Mouse (Mus musculus): ENCODE measurements around the gene Ctns. TPM values are rescaled to one million over a fixed set of nuclear protein-coding genes. Genes with fewer than 3 reads are reported as not detected.

Ctns gene
- polyA plus RNA-seq, 1 experiment from 2014 or later, result 25.5 TPM

GRCm38 (mm10) chr11:73194444-73194843 is 4.4 kb downstream of the Ctns start:
- 78% methylated on average over 2 of the region's 2 CpGs for WGBS
- Histone ChIP-seq H3K4me3 (replicated peaks) (no peak overlapping the region), H3K4me2 (replicated peaks) (no peak overlapping the region), H3K9me3 (replicated peaks) (no peaks in the 10 kb centered on the region), H3K4me1 (peaks cover 10% of the 10 kb centered on the region), H3K27ac (replicated peaks) (no peak overlapping the region), H3K9ac (no peak overlapping the region), H3K27me3 (no peaks in the 10 kb centered on the region), H3K36me3 (peaks cover 39% of the 10 kb centered on the region)
- ATAC-seq (ENCODE audit: insufficient number of reproducible peaks, low FRiP score, low TSS enrichment, low read depth), result no peak

GRCm38 (mm10) chr11:73193047-73193446 is 5.8 kb downstream of the Ctns start:
- no peak for ATAC-seq (ENCODE audit: insufficient number of reproducible peaks, low FRiP score, low TSS enrichment, low read depth)
- no peak overlapping the region for H3K4me2 ChIP-seq (replicated peaks)
- H3K36me3 ChIP-seq, result peaks cover 48% of the 10 kb centered on the region
- H3K9me3 ChIP-seq (replicated peaks), result no peaks in the 10 kb centered on the region
- H3K4me3 ChIP-seq (replicated peaks), result no peak overlapping the region
- no peak overlapping the region for H3K9ac ChIP-seq
- H3K4me1 ChIP-seq, result peaks cover 3% of the 10 kb centered on the region; the same call in 1 of the 2 replicates
- no peaks in the 10 kb centered on the region for H3K27me3 ChIP-seq
- WGBS, result 69% methylated on average over 6 of the region's 6 CpGs
- H3K27ac ChIP-seq (replicated peaks), result no peak overlapping the region

- Histone ChIP-seq H3K36me3 (peaks cover 73% of the 10 kb centered on the region), H3K27me3 (no peaks in the 10 kb centered on the region), H3K27ac (replicated peaks) (no peak overlapping the region), H3K9ac (no peak overlapping the region), H3K4me2 (replicated peaks) (no peak overlapping the region), H3K4me3 (replicated peaks) (no peak overlapping the region), H3K4me1 (no peaks in the 10 kb centered on the region), H3K9me3 (replicated peaks) (no peaks in the 10 kb centered on the region)
- no peak for ATAC-seq (ENCODE audit: insufficient number of reproducible peaks, low FRiP score, low TSS enrichment, low read depth)
- WGBS, result 85% methylated on average over 6 of the region's 6 CpGs
Measured at GRCm38 (mm10) chr11:73187231-73187630, 11.6 kb downstream of the Ctns start.

- Histone ChIP-seq H3K9ac (no peak overlapping the region), H3K4me2 (replicated peaks) (no peak overlapping the region), H3K4me3 (replicated peaks) (no peak overlapping the region), H3K9me3 (replicated peaks) (no peaks in the 10 kb centered on the region), H3K27ac (replicated peaks) (no peak overlapping the region), H3K27me3 (no peaks in the 10 kb centered on the region), H3K36me3 (peaks cover 65% of the 10 kb centered on the region), H3K4me1 (no peaks in the 10 kb centered on the region)
- WGBS, result 87% methylated on average over 10 of the region's 10 CpGs
- no peak for ATAC-seq (ENCODE audit: insufficient number of reproducible peaks, low FRiP score, low TSS enrichment, low read depth)
Measured at GRCm38 (mm10) chr11:73185872-73186615, 12.8 kb downstream of the Ctns start.

GRCm38 (mm10) chr11:73177895-73178294 is 20.9 kb downstream of the Ctns start:
- ATAC-seq (ENCODE audit: insufficient number of reproducible peaks, low FRiP score, low TSS enrichment, low read depth), result no peak
- 0% methylated on average over 2 of the region's 2 CpGs for WGBS
- peak overlapping the region; percentile 50 for H3K9ac ChIP-seq
- peaks cover 16% of the 10 kb centered on the region for H3K36me3 ChIP-seq
- H3K4me1 ChIP-seq, result peaks cover 26% of the 10 kb centered on the region
- H3K27me3 ChIP-seq, result no peaks in the 10 kb centered on the region
- H3K27ac ChIP-seq (replicated peaks), result peak overlapping the region; percentile 90
- H3K4me3 ChIP-seq (replicated peaks), result peak overlapping the region; percentile 98
- H3K4me2 ChIP-seq (replicated peaks), result peak overlapping the region; percentile 56
- no peaks in the 10 kb centered on the region for H3K9me3 ChIP-seq (replicated peaks)

GRCm38 (mm10) chr11:73177509-73177875 is 21.4 kb downstream of the Ctns start:
- peak overlapping the region; percentile 50 for H3K9ac ChIP-seq
- H3K4me3 ChIP-seq (replicated peaks), result peak overlapping the region; percentile 98
- peak; percentile 81 for ATAC-seq (ENCODE audit: insufficient number of reproducible peaks, low FRiP score, low TSS enrichment, low read depth)
- peak overlapping the region; percentile 90 for H3K27ac ChIP-seq (replicated peaks)
- WGBS, result under 1% methylated on average over 28 of the region's 28 CpGs
- peaks cover 28% of the 10 kb centered on the region for H3K4me1 ChIP-seq
- peak overlapping the region; percentile 56 for H3K4me2 ChIP-seq (replicated peaks)
- no peaks in the 10 kb centered on the region for H3K27me3 ChIP-seq
- no peaks in the 10 kb centered on the region for H3K9me3 ChIP-seq (replicated peaks)
- H3K36me3 ChIP-seq, result peaks cover 15% of the 10 kb centered on the region

- H3K36me3 ChIP-seq, result peaks cover 10% of the 10 kb centered on the region
- H3K9me3 ChIP-seq (replicated peaks), result no peaks in the 10 kb centered on the region
- ATAC-seq (ENCODE audit: insufficient number of reproducible peaks, low FRiP score, low TSS enrichment, low read depth), result peak; percentile 97
- H3K4me3 ChIP-seq (replicated peaks), result peak within 1 kb of the TSS; percentile 98
- H3K27me3 ChIP-seq, result no peaks in the 10 kb centered on the region
- H3K9ac ChIP-seq, result peak within 1 kb of the TSS; percentile 96
- under 1% methylated on average over 80 of the region's 81 CpGs for WGBS
- H3K4me1 ChIP-seq, result peaks cover 34% of the 10 kb centered on the region
- peak within 1 kb of the TSS; percentile 67 for H3K4me2 ChIP-seq (replicated peaks)
- H3K27ac ChIP-seq (replicated peaks), result peak within 1 kb of the TSS; percentile 90
Measured at GRCm38 (mm10) chr11:73176608-73177508, 22.0 kb downstream of the Ctns start, which contains the start of the genes Emc6 and Tax1bp3. Gene Emc6 (minus strand): TSS chr11:73177037. Gene Tax1bp3 (plus strand): TSS chr11:73177083.

- Histone ChIP-seq H3K9me3 (replicated peaks) (no peaks in the 10 kb centered on the region), H3K27ac (replicated peaks) (peak overlapping the region; percentile 90), H3K27me3 (no peaks in the 10 kb centered on the region), H3K4me2 (replicated peaks) (peak overlapping the region; percentile 67), H3K9ac (peak overlapping the region; percentile 96), H3K4me3 (replicated peaks) (peak overlapping the region; percentile 98), H3K4me1 (peaks cover 35% of the 10 kb centered on the region), H3K36me3 (peaks cover 10% of the 10 kb centered on the region)
- under 1% methylated on average over 15 of the region's 15 CpGs for WGBS
- no peak for ATAC-seq (ENCODE audit: insufficient number of reproducible peaks, low FRiP score, low TSS enrichment, low read depth)
Measured at GRCm38 (mm10) chr11:73176186-73176585, 22.7 kb downstream of the Ctns start.

- no peak for ATAC-seq (ENCODE audit: insufficient number of reproducible peaks, low FRiP score, low TSS enrichment, low read depth)
- WGBS, result 32% methylated on average over 8 of the region's 8 CpGs
- H3K4me1 ChIP-seq, result peaks cover 35% of the 10 kb centered on the region
- peak overlapping the region; percentile 96; the same call in 1 of the 2 replicates for H3K9ac ChIP-seq
- peak overlapping the region; percentile 67 for H3K4me2 ChIP-seq (replicated peaks)
- H3K4me3 ChIP-seq (replicated peaks), result peak overlapping the region; percentile 98
- H3K9me3 ChIP-seq (replicated peaks), result no peaks in the 10 kb centered on the region
- no peaks in the 10 kb centered on the region for H3K27me3 ChIP-seq
- H3K27ac ChIP-seq (replicated peaks), result no peak overlapping the region
- H3K36me3 ChIP-seq, result peaks cover 7% of the 10 kb centered on the region
Measured at GRCm38 (mm10) chr11:73175612-73176011, 23.2 kb downstream of the Ctns start.

GRCm38 (mm10) chr11:73172186-73172585 is 26.7 kb downstream of the Ctns start:
- peaks cover 20% of the 10 kb centered on the region for H3K4me1 ChIP-seq
- H3K4me3 ChIP-seq (replicated peaks), result no peak overlapping the region
- 44% methylated on average over 5 of the region's 5 CpGs for WGBS
- H3K9me3 ChIP-seq (replicated peaks), result no peaks in the 10 kb centered on the region
- no peaks in the 10 kb centered on the region for H3K27me3 ChIP-seq
- no peak overlapping the region for H3K4me2 ChIP-seq (replicated peaks)
- H3K27ac ChIP-seq (replicated peaks), result no peak overlapping the region
- no peak for ATAC-seq (ENCODE audit: insufficient number of reproducible peaks, low FRiP score, low TSS enrichment, low read depth)
- peaks cover 5% of the 10 kb centered on the region for H3K36me3 ChIP-seq
- no peak overlapping the region for H3K9ac ChIP-seq

GRCm38 (mm10) chr11:73169231-73169630 is 29.6 kb downstream of the Ctns start:
- 47% methylated on average over 4 of the region's 4 CpGs for WGBS
- H3K9me3 ChIP-seq (replicated peaks), result no peaks in the 10 kb centered on the region
- ATAC-seq (ENCODE audit: insufficient number of reproducible peaks, low FRiP score, low TSS enrichment, low read depth), result no peak

More at GRCm38 (mm10) chr11:73169231-73169630, 29.6 kb downstream of the Ctns start:
- no peak overlapping the region for H3K4me2 ChIP-seq (replicated peaks)
- no peak overlapping the region for H3K4me3 ChIP-seq (replicated peaks)
- H3K27ac ChIP-seq (replicated peaks), result no peak overlapping the region
- H3K9ac ChIP-seq, result no peak overlapping the region
- H3K4me1 ChIP-seq, result peaks cover 9% of the 10 kb centered on the region; the same call in 1 of the 2 replicates
- no peaks in the 10 kb centered on the region for H3K27me3 ChIP-seq
- peaks cover 1% of the 10 kb centered on the region; the same call in 1 of the 2 replicates for H3K36me3 ChIP-seq
